Mouse (Mus musculus) myocyte (in vitro differentiated cells): ENCODE measurements around the gene Tuba1b. TPM values are rescaled to one million over a fixed set of nuclear protein-coding genes. Genes with fewer than 3 reads are reported as not detected.
A peak's percentile ranks its signal among the peaks of the same experiment; 100 is the strongest.

ENCODE experiments used
- H3K27me3 ChIP-seq: one replicate; pipeline ENCODE4 v1.6.1; 2011; ENCODE audit not compliant: control insufficient read depth, insufficient read depth, insufficient read length
- H3K36me3 ChIP-seq: one replicate; pipeline ENCODE4 v1.6.1; 2011; ENCODE audit not compliant: control insufficient read depth, insufficient read depth
- H3K4me2 ChIP-seq: one replicate; pipeline ENCODE4 v1.6.1; 2011; ENCODE audit warnings: low read depth, control low read depth
- H3K4me3 ChIP-seq: one replicate; pipeline ENCODE4 v1.5.1; 2011; ENCODE audit warnings: mild to moderate bottlenecking, control low read depth, moderate library complexity
- H3K79me2 ChIP-seq: one replicate; pipeline ENCODE4 v1.6.1; 2011; ENCODE audit not compliant: control insufficient read depth, insufficient read depth
- H3ac ChIP-seq: one replicate; pipeline ENCODE4 v1.6.1; 2011; ENCODE audit not compliant: control insufficient read depth, insufficient read length
- CEBPB ChIP-seq: IDR thresholded peaks from 2 replicates; pipeline ENCODE4 v1.6.1; 2011; ENCODE audit warnings: mild to moderate bottlenecking, moderate library complexity; ENCODE audit not compliant: poor library complexity, insufficient read depth, severe bottlenecking
- E2F4 ChIP-seq: IDR thresholded peaks from one replicate; pipeline ENCODE4 v1.6.1; 2011; ENCODE audit warnings: mild to moderate bottlenecking, control low read depth, moderate library complexity; ENCODE audit not compliant: insufficient read depth
- MAX ChIP-seq: IDR thresholded peaks from one replicate; pipeline ENCODE4 v1.6.1; 2011; ENCODE audit warnings: low read depth, mild to moderate bottlenecking, control low read depth
- MYOD1 ChIP-seq, 3 experiments: IDR thresholded peaks; one replicate each; pipeline ENCODE4 v1.6.1; 2011; ENCODE audit warnings: control low read depth in 2 of 3, low read depth in 2 of 3, mild to moderate bottlenecking in 2 of 3, moderate library complexity in 1 of 3; ENCODE audit not compliant: insufficient read length in 2 of 3, control insufficient read depth in 1 of 3
- MYOG ChIP-seq, 3 experiments: IDR thresholded peaks; one replicate each; pipeline ENCODE4 v1.6.1; 2011; ENCODE audit warnings: control low read depth in 2 of 3, low read depth in 2 of 3, mild to moderate bottlenecking in 2 of 3; ENCODE audit not compliant: insufficient read length in 2 of 3, control insufficient read depth in 1 of 3, insufficient read depth in 1 of 3
- POLR2A ChIP-seq: IDR thresholded peaks from one replicate; pipeline ENCODE4 v1.6.1; 2011; ENCODE audit warnings: low read depth, mild to moderate bottlenecking, control low read depth, moderate library complexity; ENCODE audit not compliant: insufficient read length
- POLR2AphosphoS2 ChIP-seq: IDR thresholded peaks from one replicate; pipeline ENCODE4 v1.6.1; 2011; ENCODE audit warnings: low read depth, control low read depth; ENCODE audit not compliant: insufficient read length
- REST ChIP-seq: IDR thresholded peaks from one replicate; pipeline ENCODE4 v1.6.1; 2011; ENCODE audit warnings: mild to moderate bottlenecking, control low read depth, moderate library complexity; ENCODE audit not compliant: insufficient read depth, insufficient read length
- SRF ChIP-seq: IDR thresholded peaks from one replicate; pipeline ENCODE4 v1.6.1; 2011; ENCODE audit warnings: low read depth; ENCODE audit not compliant: control insufficient read depth, insufficient read length
- TCF12 ChIP-seq: IDR thresholded peaks from one replicate; pipeline ENCODE4 v1.6.1; 2011; ENCODE audit warnings: mild to moderate bottlenecking, control low read depth; ENCODE audit not compliant: poor library complexity, insufficient read depth, severe bottlenecking
- TCF3 ChIP-seq: IDR thresholded peaks from one replicate; pipeline ENCODE4 v1.6.1; 2011; ENCODE audit warnings: low read depth, control low read depth; ENCODE audit not compliant: insufficient read length
- USF1 ChIP-seq: IDR thresholded peaks from one replicate; pipeline ENCODE4 v1.6.1; 2011; ENCODE audit warnings: low read depth, mild to moderate bottlenecking, control low read depth, moderate library complexity
- polyA plus RNA-seq: library from polyadenylated mRNA; unstranded; fragments of >200 nt; fragmentation: generic; extraction: Trizol; gene quantifications from one replicate; pipeline ENCODE4 v1.2.1, GENCODE M21; 2012; ENCODE audit warnings: missing spikeins

Gene Tuba1b
- polyA plus RNA-seq, 1 experiment = 2,204 TPM

GRCm38 (mm10) chr15:98930017-98930734 is 4.2 kb downstream of the Tuba1b start:
- H3K4me2 ChIP-seq = peak overlapping the region; percentile 74
- peaks cover 18% of the 10 kb centered on the region for H3K36me3 ChIP-seq
- H3K4me3 ChIP-seq = no peak overlapping the region
- H3ac ChIP-seq = no peak overlapping the region
- peaks cover 27% of the 10 kb centered on the region for H3K79me2 ChIP-seq
- H3K27me3 ChIP-seq = no peaks in the 10 kb centered on the region
- no peak for TF ChIP-seq SRF
- peak; percentile 80 for TF ChIP-seq POLR2A
- TF ChIP-seq TCF3 = no peak
- no peak for TF ChIP-seq USF1
- TF ChIP-seq POLR2AphosphoS2 = peak; percentile 97

- H3K36me3 ChIP-seq = peaks cover 18% of the 10 kb centered on the region
- H3ac ChIP-seq = no peak overlapping the region
- H3K4me2 ChIP-seq = peak overlapping the region; percentile 68
- TF ChIP-seq POLR2AphosphoS2 (peak; percentile 52), MYOD1 (IDR thresholded peaks at IDR 0.05; ENCODE audit: control insufficient read depth in 1 of 3, insufficient read length in 2 of 3, low read depth in 2 of 3) (no peak)
- peaks cover 17% of the 10 kb centered on the region for H3K79me2 ChIP-seq
- H3K27me3 ChIP-seq = no peaks in the 10 kb centered on the region
- H3K4me3 ChIP-seq = no peak overlapping the region
Measured at GRCm38 (mm10) chr15:98928598-98929240, 5.6 kb downstream of the Tuba1b start.

GRCm38 (mm10) chr15:98927566-98927965 is 6.8 kb downstream of the Tuba1b start:
- no peaks in the 10 kb centered on the region for H3K27me3 ChIP-seq
- no peak overlapping the region for H3K4me3 ChIP-seq
- no peak overlapping the region for H3ac ChIP-seq
- peaks cover 10% of the 10 kb centered on the region for H3K36me3 ChIP-seq
- TF ChIP-seq USF1 (no peak), MYOG (IDR thresholded peaks at IDR 0.05; ENCODE audit: control insufficient read depth in 1 of 3, insufficient read depth in 1 of 3, insufficient read length in 2 of 3, low read depth in 2 of 3) (no peak), TCF3 (no peak), REST (no peak), CEBPB (no peak), MYOD1 (IDR thresholded peaks at IDR 0.05; ENCODE audit: control insufficient read depth in 1 of 3, insufficient read length in 2 of 3, low read depth in 2 of 3) (no peak), MAX (no peak), E2F4 (no peak), TCF12 (no peak), SRF (no peak), POLR2A (no peak), POLR2AphosphoS2 (no peak)
- H3K4me2 ChIP-seq = no peak overlapping the region
- peaks cover 8% of the 10 kb centered on the region for H3K79me2 ChIP-seq

GRCm38 (mm10) chr15:98924682-98925081 is 9.7 kb downstream of the Tuba1b start:
- no peak overlapping the region for H3K4me3 ChIP-seq
- no peak overlapping the region for H3ac ChIP-seq
- H3K79me2 ChIP-seq = no peaks in the 10 kb centered on the region
- H3K36me3 ChIP-seq = no peaks in the 10 kb centered on the region
- TF ChIP-seq TCF12 = no peak
- H3K27me3 ChIP-seq = no peaks in the 10 kb centered on the region
- no peak overlapping the region for H3K4me2 ChIP-seq

- no peaks in the 10 kb centered on the region for H3K36me3 ChIP-seq
- H3ac ChIP-seq = no peak overlapping the region
- H3K4me2 ChIP-seq = no peak overlapping the region
- no peaks in the 10 kb centered on the region for H3K27me3 ChIP-seq
- TF ChIP-seq MAX (no peak), E2F4 (no peak), MYOG (IDR thresholded peaks at IDR 0.05; ENCODE audit: control insufficient read depth in 1 of 3, insufficient read depth in 1 of 3, insufficient read length in 2 of 3, low read depth in 2 of 3) (no peak), USF1 (no peak), POLR2AphosphoS2 (no peak), POLR2A (no peak), MYOD1 (IDR thresholded peaks at IDR 0.05; ENCODE audit: control insufficient read depth in 1 of 3, insufficient read length in 2 of 3, low read depth in 2 of 3) (no peak)
- H3K79me2 ChIP-seq = no peaks in the 10 kb centered on the region
- no peak overlapping the region for H3K4me3 ChIP-seq
Measured at GRCm38 (mm10) chr15:98923031-98923537, 11.3 kb downstream of the Tuba1b start.
